Comparison of ENCODE assay signal across 13 mouse cellular contexts in genomic region chr9:63248095-63248787, GRCm38 (mm10).
"Had no signal": no experiment of that assay in that cellular context is flagged by ENCODE, and none has a peak within 500 bp of the region (broad histone marks: within the 10 kb centered on the region; RNA-seq: fewer than 3 reads in every experiment).

No protein-coding gene starts in this region.

- H3K4me3 ChIP-seq: midbrain, embryonic 10.5 days; midbrain, embryonic 12.5 days; neural tube, embryonic 12.5 days had no signal

- DNase-seq: lung, adult 18-20 months; lung, embryonic 14.5 days; lung, postnatal 10 days; lung, postnatal 4 days; midbrain, embryonic 14.5 days; right cerebral cortex, postnatal 14 days; thymus, adult 18-20 months; thymus, postnatal 14 days; thymus, postnatal 36 days had no signal

- H3K27ac ChIP-seq: liver, embryonic 14.5 days; midbrain, embryonic 10.5 days; midbrain, embryonic 12.5 days; neural tube, embryonic 12.5 days had no signal
